Comparison of ENCODE assay signal across 1 mouse cellular context in genomic region chr11:114745134-114745533, GRCm38 (mm10).
TF ChIP-seq lines count a peak whose summit lies in the region.

No protein-coding gene starts in this region.

TF ChIP-seq in CH12.LX, 34 proteins besides CTCF, POLR2A, EP300 and RAD21:
- no peak for TF ChIP-seq USF1 (IDR thresholded peaks at IDR 0.05; ENCODE audit: low read depth, low read length)
- TF ChIP-seq BHLHE40 (IDR thresholded peaks at IDR 0.05; ENCODE audit: low read depth, low read length): no peak
- TF ChIP-seq RCOR1 (conservative IDR thresholded peaks at IDR 0.05; ENCODE audit: low read depth, low read length): no peak
- TF ChIP-seq MAZ (IDR thresholded peaks at IDR 0.05; ENCODE audit: low read depth, low read length): peak; percentile 74; the same call in 1 of the 2 replicates
- peak; percentile 50; the same call in 1 of the 2 replicates for TF ChIP-seq SIN3A (IDR thresholded peaks at IDR 0.05; ENCODE audit: low read length)
- TF ChIP-seq ZNF384 (IDR thresholded peaks at IDR 0.05; ENCODE audit: low read depth, low read length): no peak; the same call in 1 of the 2 replicates
- TF ChIP-seq SMC3 (IDR thresholded peaks at IDR 0.05; ENCODE audit: low read depth, low read length): peak; percentile 94
- TF ChIP-seq USF2 (conservative IDR thresholded peaks at IDR 0.05; ENCODE audit: low read depth, low read length): no peak
- TF ChIP-seq HCFC1 (IDR thresholded peaks at IDR 0.05; ENCODE audit: low read depth, low read length): peak; percentile 41; the same call in 1 of the 2 replicates
- TF ChIP-seq MXI1 (IDR thresholded peaks at IDR 0.05; ENCODE audit: low read depth, low read length): no peak; the same call in 1 of the 2 replicates
- 0 out of 2 replicates have a peak, but pooled peaks have one; percentile 22 for TF ChIP-seq NRF1 (IDR thresholded peaks at IDR 0.05; ENCODE audit: low read depth, low read length)
- peak; percentile 52; the same call in 1 of the 2 replicates for TF ChIP-seq ELF1 (IDR thresholded peaks at IDR 0.05; ENCODE audit: low read depth, low read length)
- no peak for TF ChIP-seq MYC (IDR thresholded peaks at IDR 0.05; ENCODE audit: low read depth, low read length)
- no peak for TF ChIP-seq ETS1 (conservative IDR thresholded peaks at IDR 0.05; ENCODE audit: low read depth, low read length)
- no peak for TF ChIP-seq PAX5 (IDR thresholded peaks at IDR 0.05; ENCODE audit: low read length)
- peak; percentile 54; the same call in 1 of the 2 replicates for TF ChIP-seq IRF4 (IDR thresholded peaks at IDR 0.05; ENCODE audit: low read depth, low read length)
- peak; percentile 45; the same call in 1 of the 2 replicates for TF ChIP-seq MAX (IDR thresholded peaks at IDR 0.05; ENCODE audit: low read length)
- TF ChIP-seq CHD1 (IDR thresholded peaks at IDR 0.05; ENCODE audit: low read depth, low read length): no peak
- peak; percentile 69 for TF ChIP-seq ZC3H11A (IDR thresholded peaks at IDR 0.05; ENCODE audit: low read depth, low read length)
- no peak for TF ChIP-seq GABPA (IDR thresholded peaks at IDR 0.05; ENCODE audit: insufficient replicate concordance, low read depth, low read length)
- no peak for TF ChIP-seq JUND (conservative IDR thresholded peaks at IDR 0.05; ENCODE audit: low read depth, low read length)
- 0 out of 2 replicates have a peak, but pooled peaks have one; percentile 44 for TF ChIP-seq TCF12 (IDR thresholded peaks at IDR 0.05; ENCODE audit: low read depth, low read length)
- TF ChIP-seq KAT2A (IDR thresholded peaks at IDR 0.05; ENCODE audit: insufficient replicate concordance, low read length): no peak
- peak; percentile 58; the same call in 1 of the 2 replicates for TF ChIP-seq NELFE (IDR thresholded peaks at IDR 0.05; ENCODE audit: low read depth, low read length)
- no peak for TF ChIP-seq MAFK (IDR thresholded peaks at IDR 0.05; ENCODE audit: insufficient replicate concordance, low read length)
